Mouse (Mus musculus): ENCODE measurements around the gene Pkib. TPM values are rescaled to one million over a fixed set of nuclear protein-coding genes. Genes with fewer than 3 reads are reported as not detected.

Pkib gene
- polyA plus RNA-seq (2012; rRNA removed), result 4.0 and 11.5 TPM in 2 replicates

DNA sequence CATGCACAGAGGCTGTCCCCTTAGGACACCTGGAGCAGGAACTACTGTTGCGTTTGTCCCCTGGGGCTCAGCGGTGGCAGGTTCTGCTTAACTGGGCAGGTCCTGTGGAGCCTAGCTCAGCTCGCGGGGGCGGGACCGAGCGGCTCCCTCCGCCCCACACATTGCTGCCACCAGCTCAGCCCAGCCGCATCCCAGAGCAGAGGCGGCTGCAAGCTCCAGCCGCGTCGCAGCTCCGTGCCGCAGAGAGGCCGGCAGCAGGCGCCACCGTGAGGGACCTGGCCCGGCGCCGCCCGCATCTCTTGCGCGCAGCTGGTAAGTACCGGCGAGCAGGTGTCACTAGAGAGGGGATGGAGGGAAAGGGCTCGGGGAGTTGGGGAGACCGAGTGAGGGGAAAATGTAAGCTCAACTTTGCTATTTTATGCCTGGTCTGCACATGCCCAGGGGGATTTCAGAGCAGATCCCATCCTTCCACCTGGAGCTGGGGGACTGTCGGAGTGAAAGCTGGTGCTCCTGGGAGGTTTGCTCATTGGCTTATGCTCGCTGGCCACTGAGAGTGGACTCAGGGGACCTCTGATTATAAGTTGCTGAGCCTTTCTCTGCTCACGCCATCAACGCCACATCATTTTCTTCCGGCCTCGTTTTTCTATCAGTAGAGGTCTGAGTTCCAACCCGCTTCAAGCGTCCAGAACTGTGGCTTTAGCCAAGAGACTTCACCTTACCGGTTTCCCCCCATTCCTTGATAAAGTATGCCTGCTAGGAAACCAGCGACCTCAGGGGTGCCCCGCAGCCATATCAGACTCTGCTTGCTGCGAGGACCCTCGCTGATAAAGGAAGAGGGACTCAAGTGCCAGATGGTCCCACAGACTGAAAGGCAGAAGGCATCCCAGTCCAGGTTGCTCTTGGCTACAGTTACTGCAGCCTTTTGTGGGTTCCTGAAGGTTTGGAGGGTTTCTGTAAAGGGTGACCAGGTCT is at the start of gene Pkib:
Gene Pkib, plus strand, starts transcription at position 86 of the 972 bp plus-strand sequence.
- no peak for DNase-seq (ENCODE audit: low read depth)

DNA sequence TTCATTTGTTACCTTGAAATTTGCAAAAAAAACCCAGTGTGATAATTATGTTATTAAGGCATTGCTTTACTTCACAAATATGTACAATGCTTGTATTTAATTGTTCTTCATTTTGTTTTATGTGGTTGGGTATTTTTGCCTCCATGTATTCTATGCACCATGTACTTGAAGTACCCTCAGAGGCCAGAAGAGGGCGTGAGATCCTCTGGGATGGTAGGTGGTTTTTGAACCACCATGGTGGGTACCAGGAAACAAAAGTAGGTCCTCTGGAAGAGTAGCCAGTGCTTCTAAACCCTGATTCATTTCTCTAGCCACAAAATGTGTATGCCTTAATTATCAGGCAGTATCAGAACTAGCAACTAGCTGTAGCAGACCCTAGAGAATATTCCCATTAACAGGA is 47.9 kb upstream of the Pkib start:
- no peak for DNase-seq (ENCODE audit: low read depth)

DNA sequence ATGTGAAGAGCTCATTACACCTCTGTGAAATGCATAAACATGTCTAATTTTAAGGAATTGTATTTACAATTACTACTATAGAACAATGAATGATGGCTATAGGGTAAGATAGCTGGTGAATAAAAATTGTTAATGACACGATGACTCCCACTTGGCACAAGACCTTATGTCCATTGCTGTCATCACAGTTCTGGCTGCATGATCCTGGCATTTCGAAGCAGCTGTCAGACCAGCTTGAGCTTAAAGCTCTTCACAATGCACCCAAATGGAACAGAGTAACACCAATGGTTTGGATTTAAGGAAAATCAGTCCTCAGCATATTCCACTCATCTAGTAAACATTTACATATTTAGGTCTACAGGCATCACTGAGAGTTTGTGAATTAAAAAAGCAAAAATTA is 37.5 kb upstream of the Pkib start:
- no peak for DNase-seq (ENCODE audit: low read depth)

DNA sequence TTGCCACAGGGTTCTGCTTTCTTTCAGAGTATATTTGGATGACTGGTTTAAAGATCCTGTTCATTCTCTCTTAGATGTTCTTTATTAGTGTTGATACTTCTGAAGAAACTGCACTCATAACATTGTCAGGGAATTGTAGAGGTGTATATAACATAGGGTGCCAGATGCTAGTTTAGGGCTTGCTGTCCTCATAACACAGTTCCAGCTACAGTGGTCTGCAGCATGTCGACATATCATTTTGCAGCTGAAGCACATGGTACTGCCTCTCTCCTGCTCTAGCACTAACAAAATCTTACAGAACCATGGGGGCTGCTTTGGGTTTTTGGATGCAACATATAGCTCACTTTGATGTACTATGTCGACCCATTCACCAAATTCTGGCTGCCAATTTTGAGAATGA is 34.6 kb upstream of the Pkib start:
- DNase-seq (ENCODE audit: low read depth), result no peak

DNA sequence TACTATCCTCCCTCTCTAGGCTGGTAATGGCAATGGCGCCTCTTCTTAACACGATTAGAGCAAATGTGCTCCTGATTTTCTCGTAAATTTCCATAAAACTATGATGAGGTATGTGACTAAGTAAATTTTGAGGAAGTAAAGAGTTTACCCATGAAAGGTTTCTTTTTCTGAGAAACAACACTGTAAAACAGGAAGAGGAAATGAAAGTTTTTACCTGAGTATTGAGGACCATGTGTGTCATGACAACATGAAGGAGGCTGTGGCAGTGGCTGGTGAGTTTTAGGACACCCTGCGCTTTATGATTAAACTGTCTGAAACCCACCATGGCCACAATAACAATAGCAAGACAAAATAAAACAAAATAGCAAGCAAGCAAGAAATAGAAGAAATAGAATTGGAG is 28.8 kb upstream of the Pkib start:
- DNase-seq (ENCODE audit: low read depth), result no peak

DNA sequence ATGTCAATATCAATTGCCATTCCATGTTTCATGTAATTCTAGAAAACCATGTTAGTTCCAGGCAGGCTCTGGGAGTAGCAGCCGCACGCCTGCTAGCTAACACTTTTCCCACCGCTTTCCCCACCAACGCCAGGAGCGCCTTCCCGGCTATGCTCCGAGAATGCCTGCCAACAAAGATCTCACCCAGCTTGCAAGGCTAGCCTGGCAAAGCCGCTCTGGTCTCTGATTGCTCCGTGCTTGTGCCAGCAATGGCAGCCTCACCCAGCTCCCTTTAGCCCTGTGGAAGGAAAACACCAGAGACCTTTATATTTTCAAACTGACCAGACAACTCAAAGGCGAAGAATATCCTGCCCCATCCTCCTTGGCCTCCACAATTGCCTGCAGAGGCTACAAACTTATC is 8.5 kb upstream of the Pkib start:
- no peak for DNase-seq (ENCODE audit: low read depth)

DNA sequence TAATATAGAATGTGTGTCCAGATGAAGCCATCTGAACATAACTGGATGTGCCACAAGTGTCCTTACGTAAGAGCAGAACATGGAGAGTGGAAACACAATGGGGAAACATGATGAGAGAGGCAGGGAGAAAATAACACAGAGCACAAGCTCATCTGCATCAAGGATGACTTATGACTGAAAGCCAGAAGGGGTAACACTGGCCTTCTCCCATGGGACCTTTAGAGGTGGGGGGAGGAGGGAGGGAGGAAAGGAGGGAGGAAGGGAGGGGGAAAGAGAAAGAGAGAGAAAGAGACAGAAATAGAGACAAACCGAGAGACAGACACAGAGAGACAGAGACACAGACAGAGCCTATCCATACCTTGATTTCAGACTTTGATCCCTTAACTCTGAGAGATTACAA is 4.0 kb upstream of the Pkib start:
- no peak for DNase-seq (ENCODE audit: low read depth)

DNA sequence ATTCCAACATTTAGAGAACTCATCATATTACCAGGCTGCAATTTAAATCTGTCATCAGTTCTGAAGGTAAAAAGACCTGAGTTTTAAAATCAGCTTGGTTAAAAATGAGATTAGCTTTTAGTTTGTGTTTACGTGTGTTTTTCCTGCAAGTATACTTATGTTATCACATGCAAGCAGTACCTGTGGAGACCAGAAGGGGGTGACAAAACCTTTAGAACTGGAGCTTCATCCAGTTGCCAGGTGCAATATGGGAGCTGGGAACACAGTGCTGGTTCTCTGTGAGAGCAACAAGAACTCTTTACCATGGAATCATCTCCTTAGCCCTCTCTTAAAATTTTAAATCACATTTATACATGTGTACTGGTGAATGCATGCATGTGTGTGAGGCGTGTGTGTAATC is 1.2 kb upstream of the Pkib start:
- no peak for DNase-seq (ENCODE audit: low read depth)

DNA sequence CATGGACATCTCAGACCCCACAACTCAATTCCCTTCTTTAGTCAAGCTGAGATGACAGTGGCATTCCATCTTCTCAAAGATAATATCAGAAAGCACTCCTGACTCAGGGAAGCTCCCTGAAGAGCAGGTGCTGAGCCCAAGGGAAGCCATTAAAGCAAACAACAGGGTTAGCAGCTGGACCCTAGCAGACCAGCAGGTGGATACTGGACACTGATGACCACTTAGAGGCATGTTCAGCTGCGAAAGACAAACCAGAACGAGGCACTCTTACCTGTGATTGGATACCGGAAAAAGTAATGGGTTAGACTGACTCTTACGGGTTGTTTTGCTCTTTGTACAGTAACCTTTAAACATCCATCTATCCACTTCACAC is 1.1 kb downstream of the Pkib start:
- DNase-seq (ENCODE audit: low read depth), result no peak

DNA sequence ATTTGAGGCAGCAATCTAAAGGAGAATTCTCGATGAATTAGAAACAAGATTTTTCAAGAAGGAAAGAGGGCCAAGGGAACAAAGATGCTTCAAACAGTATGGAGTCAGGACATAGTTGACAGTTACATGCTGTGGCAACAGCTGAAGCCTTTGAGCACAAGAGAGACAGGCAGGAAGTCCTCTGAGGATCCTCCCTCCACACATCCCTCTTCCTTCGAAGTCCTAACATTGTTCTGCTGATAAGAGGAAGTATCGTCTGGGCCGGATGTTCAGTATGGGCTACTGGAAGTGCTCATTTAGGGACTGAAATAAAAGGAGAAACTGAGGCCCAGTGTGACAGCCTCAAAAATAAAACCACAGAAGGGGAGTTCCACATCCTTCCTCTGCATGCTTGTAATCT is 5.2 kb downstream of the Pkib start:
- no peak for DNase-seq (ENCODE audit: low read depth)

DNA sequence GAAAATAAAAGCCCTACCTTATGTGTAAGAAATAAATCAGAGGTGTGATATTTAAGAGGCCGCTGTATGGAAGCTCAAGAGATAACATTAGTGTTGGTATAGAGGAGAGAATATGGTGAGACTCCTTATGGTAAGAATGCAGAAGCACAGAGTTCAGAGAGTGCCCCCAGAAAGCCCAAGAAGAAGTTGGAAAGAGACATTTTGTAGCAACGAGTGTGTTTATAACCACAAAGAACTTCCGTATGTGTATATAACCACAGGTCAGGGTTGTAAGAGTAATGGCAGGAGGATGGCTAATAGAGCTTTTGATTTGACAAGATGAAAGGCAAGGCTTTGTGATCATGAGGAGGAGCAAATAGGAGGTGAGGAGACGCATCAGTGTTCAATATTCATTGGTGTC is 6.5 kb downstream of the Pkib start:
- no peak for DNase-seq (ENCODE audit: low read depth)

DNA sequence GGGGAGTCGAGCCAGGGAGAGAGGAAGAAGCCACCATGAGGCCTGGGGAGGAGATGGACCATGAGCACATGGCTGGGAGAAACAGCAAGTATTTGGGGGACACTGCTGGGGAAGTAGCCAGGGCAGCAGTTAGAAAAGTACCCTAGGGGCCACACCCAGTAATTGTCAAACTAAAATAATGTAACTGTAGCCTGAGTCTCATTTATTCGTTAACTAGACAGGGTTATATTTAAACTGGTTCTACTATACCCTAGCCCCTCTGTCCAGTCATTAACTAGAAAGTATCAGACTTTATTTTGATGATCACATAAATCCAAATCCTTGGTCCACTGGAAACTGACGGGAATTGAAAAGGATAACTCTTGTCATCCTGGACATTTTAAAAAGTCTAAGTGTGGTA is 7.8 kb downstream of the Pkib start:
- no peak for DNase-seq (ENCODE audit: low read depth)

DNA sequence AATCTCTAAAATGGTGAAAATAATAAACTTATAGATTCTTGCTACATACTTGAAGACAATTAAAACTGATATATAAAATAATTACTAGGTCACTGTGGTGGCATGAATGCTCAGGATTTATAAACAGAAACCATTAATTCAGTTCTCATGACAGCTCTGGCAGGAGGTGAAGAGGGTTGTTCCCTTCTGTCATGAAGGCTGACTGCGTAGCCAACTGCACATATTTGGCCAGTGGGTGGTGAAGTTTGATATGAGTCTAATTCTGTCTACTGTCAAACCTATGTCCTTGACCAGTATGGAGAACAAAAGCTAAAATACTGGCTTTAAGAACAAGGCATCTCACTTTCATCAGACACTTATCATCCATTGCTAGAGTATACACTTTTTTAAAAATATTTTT is 21.5 kb downstream of the Pkib start:
- no peak for DNase-seq (ENCODE audit: low read depth)

DNA sequence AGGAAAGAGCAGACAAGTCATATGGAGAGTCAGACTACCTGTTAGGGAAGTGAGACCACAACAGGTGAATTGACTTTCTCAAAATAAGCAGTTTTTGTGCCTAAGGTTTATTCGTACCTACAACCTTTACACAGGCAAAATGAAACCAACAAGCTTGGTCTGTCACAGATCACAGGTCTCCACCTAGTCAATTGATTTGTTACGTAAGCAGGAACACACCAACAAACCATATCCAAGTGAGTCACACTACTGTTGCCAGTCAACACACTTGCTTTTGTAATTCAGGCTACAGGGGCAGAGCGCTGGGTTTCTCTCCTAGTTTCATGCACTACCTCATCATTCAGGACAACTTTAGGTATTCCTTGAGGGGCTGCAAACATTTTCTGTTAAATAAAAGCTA is 28.7 kb downstream of the Pkib start:
- DNase-seq (ENCODE audit: low read depth), result no peak

DNA sequence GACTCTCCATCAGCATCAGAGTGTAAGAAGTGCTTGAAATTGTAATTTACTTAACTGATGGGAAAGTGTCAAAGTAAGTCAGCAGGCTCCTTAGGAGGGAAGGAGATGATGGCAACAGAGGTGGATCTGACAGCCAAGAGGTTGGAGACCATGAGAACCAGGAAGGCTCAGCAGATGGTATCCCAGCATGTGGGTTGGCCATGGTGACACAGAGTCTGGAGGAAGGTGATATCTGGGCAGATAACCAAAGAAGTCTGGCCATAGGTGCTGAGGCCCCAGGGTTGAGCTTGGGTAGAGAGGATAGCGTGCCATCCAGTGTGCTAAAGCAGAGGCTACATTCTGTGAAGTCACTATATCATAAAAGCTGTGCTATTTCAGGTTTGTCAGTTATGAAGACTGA is 32.0 kb downstream of the Pkib start:
- DNase-seq (ENCODE audit: low read depth), result no peak

DNA sequence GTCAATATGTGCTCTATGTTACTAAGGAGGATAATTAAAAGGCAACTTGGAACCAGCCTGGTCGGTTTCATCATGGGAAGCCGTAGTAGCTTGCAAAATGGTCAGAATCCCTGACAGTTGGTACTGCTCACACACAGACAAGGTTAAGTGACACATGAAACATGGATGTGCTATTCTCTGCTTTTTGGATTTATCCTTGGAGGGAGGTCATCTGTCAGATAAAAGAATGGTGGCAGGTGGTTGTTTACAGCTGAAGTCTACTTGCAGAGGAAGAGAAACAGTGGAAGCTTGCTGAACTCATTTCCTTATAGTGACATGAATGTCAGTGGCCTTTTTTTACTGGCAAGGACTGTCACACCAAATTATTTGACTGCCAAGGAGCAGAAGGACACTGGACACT is 32.5 kb downstream of the Pkib start:
- DNase-seq (ENCODE audit: low read depth), result no peak

DNA sequence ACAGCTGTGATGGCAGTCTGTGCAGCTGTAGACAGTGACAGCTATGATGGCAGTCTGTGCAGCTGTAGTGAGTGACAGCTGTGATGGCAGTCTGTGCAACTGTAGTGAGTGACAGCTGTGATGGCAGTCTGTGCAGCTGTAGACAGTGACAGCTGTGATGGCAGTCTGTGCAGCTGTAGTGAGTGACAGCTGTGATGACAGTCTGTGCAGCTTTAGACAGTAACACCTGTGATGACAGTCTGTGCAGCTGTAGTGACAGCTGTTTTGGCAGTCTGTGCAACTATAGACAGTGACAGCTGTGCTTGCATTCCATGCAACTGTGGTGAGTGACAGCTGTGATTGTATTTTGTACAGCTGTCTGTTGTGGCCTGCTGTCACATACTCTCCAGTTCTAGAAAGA is 44.0 kb downstream of the Pkib start:
- DNase-seq (ENCODE audit: low read depth), result no peak

DNA sequence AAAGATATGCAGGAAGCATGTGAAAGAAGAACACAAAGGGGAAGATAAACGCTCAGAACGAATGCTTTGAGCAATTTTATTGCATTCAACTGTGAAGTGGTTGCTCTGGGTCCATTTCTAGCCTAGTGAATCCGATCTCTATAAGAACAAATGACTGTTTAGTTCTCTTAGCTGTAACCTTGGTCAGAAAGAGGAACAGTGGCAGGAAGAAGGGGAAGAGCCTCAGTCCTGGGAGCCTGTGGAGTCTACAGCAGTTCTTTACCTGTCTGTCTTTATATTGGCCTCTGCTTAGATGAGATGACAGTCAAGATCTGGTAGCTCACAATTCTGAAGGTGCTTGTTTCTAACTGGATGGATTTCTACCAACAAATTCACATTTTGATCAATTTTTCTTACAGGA is 56.2 kb downstream of the Pkib start:
- no peak for DNase-seq (ENCODE audit: low read depth)

DNA sequence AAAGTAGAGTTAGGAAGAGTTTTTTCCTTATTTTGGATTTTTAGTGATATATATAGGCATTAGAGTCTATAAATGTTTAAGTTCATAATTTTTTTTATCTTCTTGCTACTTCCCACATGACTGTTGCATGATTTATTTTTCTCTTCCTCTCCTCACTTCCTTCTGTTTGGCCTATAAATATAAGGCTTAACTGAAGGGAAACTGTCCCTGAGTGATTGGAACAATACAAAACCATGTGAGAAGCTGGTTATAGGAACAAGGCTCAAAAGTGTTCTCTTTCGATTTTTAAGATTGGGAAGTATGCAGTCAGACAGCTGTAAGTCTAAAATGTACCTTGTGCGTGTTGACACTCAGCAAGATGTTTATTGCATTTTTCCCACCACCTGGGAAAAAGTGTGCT is 58.4 kb downstream of the Pkib start:
- DNase-seq (ENCODE audit: low read depth), result no peak

DNA sequence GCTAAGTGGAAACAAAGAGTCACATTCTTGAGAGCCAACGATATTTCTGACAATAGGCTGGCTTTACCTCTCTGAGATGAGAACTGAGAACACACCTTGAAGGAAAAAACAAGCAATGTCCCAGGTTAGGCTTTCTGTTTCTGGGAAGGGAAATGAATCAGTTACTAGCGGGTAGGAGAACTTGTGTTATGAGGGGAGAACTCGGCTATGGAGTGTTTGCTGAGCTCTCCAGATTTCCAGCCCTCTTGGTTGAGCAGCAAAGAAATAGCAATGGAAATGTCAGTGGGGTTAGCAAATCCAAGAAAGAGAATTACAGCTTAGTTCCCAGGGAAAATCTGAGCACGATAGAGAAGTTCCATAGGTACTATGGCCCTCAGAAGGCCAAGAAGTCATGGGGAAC is 70.5 kb downstream of the Pkib start:
- DNase-seq (ENCODE audit: low read depth), result no peak

DNA sequence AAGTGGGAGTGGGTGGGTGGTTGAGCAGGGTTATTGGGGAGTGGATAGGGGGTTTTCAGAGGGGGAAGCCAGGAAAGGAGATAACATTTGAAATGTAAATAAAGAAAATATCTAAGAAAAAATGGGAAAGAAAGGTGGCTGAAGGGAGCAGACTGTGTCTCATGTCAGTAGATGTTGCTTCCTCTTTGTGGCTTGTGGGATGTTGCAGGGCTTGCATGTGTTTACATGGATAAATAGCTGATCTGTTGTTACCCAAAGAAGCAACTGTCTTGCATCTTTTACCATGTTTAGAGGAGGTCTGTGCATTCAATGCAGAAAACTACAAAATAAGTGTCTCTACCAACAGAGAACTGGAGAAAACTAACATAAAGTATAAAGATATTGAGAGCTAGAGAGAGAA is 89.3 kb downstream of the Pkib start:
- DNase-seq (ENCODE audit: low read depth), result no peak

DNA sequence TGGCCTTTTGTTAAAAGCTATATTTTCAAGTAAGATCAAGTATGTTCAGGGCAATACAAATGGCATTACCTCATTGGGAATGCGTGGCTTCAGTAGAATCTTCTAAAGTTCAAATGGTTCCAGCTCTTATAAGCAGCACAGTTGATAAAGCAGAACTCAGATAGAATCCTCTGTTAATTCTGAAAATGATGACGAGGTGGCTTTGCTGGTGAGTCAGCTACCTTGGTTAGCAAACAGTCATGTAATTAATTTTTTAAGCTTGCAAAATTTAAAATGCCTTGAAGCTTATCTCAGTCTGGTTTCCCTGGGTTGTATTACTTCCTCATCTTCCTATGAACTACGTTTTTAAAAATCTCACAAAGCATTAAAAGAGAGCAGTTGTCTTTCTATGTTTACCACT is 90.6 kb downstream of the Pkib start:
- DNase-seq (ENCODE audit: low read depth), result no peak

DNA sequence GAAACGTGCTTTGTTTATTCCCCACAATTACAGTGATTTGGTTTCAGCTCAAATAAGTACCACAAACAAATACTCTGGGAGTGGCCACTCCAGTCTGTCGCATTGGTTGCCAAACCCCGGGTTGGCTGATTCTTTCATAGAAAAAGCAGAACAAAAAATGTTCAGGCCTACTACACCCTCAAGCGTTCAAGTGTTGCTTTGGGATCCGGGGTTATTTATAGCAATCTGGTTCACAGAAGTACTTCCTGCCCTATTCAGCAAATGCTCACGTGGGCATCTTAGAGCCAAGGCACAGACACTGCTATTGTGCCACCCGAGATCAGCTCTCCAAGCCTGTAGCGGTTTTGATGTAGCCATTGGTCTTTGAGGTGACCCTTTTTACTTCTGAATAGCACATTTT is 95.9 kb downstream of the Pkib start:
- DNase-seq (ENCODE audit: low read depth), result no peak

DNA sequence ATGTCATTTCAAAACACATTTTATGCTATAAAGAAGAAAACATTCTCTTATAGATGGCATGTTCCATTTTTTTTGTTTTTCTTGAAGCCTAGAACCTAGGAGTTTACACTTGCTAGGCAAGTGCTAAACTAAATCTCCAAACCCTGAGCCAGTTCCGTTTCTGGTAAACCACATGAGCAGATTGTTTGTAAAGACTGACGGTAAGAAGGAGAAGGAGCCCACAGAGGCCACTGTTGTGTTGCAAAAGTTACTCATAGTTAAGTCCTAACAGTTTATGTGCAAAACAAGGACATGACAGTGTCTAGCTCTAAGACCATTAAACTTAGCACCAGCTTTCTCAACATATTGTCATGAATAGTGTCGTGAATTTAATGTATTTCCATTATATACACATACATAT is 99.9 kb downstream of the Pkib start:
- no peak for DNase-seq (ENCODE audit: low read depth)

All from gonadal fat pad, adult 2 months (tissue).